Mouse (Mus musculus): ENCODE data around the gene Tomm5.
A peak's percentile ranks its signal among the peaks of the same experiment; 100 is the strongest.
"Not testable (repeated sequence)": the region's sequence is repeated elsewhere in the genome, so short reads cannot be mapped to it uniquely, and the experiment has no call there.

Gene Tomm5

GRCm38 (mm10) chr4:45107601-45108277, at the start of gene Tomm5:
Gene Tomm5, minus strand, starts transcription at chr4:45108114.
- DNase-seq (ENCODE audit: low spot score) = peak; percentile 75

GRCm38 (mm10) chr4:45156433-45156832, 48.5 kb upstream of the Tomm5 start:
- DNase-seq (ENCODE audit: low spot score) = no peak

- no peak for DNase-seq (ENCODE audit: low spot score)
These were observed 35.1 kb upstream of the Tomm5 start for GRCm38 (mm10) chr4:45143005-45143404.

DNA sequence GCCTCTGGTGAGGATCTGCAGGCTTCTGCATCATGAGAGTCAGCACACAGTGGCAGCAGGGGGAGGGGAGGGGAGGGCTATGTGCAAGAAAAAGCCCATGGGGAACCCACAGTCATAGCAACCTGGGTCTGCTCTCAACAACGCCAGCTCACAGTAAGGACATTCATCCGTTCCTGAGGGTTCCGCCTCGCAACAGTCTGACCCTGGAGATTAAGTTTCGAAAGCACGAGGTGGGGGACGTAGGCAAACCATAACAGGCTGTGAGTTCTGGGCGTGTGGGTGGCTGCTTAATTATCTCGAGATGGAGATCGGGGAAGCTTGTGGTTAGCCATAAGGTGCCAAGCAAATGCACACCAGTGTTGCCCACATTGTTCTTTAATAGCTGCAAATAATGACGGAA, 34.5 kb upstream of the Tomm5 start:
- DNase-seq (ENCODE audit: low spot score) = no peak

DNA sequence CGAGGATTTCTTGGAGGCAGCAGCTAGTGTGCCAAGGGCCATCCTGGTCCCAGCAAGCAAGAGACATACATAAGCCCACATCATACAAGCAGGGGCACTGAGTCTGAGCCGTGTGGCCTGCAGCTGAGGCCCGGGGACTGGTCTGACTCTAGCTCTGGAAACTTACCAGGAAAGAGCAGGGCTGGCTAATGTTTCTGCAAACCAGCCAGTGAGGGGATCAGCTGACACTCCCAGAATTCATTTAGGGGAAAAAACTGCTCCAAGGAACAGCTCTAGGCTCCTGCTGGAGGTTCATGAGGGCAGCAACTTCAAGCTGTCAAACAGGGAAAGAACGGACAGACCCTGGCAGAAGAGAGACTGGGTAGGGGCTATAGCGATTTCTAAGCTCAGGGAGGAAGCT, 33.9 kb upstream of the Tomm5 start:
- no peak for DNase-seq (ENCODE audit: low spot score)

DNA sequence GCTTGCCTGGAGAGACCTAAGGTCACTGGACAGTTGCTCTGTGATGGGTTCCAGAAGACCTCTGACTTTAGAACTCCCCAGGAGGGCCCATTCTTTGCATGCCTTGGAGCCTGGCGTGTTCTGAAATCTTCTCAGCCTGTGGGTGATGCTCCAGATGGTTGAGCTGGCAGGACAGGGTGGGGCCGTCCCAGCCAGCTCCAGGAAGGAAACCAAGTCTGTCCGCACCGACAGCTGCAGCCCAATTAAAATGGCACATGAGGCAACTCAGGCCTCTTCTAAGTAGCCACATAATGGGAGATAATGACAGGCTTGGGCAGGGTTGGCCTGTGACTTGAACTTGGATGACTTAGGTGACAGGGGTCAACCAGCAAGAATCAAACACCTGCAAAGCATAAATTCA, 29.7 kb upstream of the Tomm5 start:
- no peak for DNase-seq (ENCODE audit: low spot score)

GRCm38 (mm10) chr4:45134471-45134870, 26.6 kb upstream of the Tomm5 start:
- DNase-seq (ENCODE audit: low spot score) = no peak

DNA sequence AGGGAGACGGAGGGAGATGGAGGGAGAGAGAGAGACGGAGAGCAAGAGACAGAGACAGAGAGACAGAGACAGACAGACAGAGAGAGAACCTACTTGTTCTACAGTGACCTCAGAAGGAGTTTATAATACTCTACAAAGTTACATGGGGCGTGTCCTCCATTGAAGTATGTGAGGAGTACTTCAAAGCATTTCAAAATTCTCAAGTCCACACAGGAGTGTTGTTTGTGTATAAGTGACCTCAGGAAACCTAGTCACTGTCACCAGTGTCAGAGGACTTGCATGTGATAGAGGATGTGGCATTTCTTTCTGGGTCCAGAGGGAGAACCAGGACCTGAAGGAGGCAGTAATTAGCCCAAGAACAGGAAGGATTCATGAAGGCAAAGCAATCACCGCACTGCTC, 23.1 kb upstream of the Tomm5 start:
- no peak for DNase-seq (ENCODE audit: low spot score)

DNA sequence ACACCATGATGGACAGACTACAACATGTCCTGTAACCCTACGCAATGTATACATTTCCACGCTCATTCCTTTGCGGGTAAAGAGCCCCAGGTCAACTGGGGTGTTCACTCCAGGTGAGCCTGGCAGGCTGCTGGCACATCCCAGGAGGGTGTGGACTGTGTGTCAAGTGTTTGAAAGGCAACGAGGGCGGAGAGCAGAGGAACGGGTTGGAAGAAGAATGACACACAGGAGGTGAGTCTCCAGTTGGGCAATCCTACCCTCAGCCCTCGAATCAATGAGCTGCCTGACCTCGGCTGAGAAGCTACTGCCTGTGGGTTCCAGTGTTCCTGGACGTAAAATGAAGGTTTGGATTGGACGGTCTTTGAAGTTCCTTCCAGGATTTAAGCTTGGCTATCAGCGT, 13.4 kb upstream of the Tomm5 start:
- DNase-seq (ENCODE audit: low spot score) = no peak

DNA sequence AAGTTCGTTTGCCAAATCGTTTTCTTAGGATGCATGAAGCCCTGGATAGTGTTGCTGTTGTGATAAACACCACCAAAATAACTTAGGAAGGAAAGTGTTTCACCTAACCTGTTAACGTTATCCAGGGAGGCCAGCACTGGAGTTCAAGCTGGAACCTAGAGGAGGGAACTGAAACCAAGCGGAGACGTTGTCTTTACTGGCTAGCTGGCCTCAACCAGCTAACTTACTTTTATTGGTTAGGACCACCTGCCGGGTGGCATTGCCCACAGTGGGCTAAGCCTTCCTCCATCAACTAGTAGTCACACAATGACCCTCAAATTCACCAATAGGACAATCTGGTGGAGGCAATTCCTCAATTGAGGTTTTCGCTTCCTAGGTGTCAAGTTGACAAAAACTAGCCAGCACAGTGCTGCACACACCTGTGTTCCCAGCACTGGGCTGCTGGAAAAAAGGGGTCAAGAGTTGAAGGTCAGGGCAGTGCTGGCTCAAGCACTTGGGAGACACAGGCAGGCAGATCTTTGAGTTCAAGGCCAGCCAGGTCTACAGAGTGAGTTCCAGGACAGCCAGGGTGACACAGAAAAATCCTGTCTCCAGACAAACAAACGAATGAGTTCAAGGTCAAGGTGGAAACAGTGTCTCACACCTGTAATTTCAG, 669 bp upstream of the Tomm5 start:
- DNase-seq (ENCODE audit: low spot score) = no peak

GRCm38 (mm10) chr4:45107066-45107465, 848 bp downstream of the Tomm5 start:
- no peak for DNase-seq (ENCODE audit: low spot score)

- DNase-seq (ENCODE audit: low spot score) = no peak
These were observed 1.5 kb downstream of the Tomm5 start for GRCm38 (mm10) chr4:45106409-45106808.

DNA sequence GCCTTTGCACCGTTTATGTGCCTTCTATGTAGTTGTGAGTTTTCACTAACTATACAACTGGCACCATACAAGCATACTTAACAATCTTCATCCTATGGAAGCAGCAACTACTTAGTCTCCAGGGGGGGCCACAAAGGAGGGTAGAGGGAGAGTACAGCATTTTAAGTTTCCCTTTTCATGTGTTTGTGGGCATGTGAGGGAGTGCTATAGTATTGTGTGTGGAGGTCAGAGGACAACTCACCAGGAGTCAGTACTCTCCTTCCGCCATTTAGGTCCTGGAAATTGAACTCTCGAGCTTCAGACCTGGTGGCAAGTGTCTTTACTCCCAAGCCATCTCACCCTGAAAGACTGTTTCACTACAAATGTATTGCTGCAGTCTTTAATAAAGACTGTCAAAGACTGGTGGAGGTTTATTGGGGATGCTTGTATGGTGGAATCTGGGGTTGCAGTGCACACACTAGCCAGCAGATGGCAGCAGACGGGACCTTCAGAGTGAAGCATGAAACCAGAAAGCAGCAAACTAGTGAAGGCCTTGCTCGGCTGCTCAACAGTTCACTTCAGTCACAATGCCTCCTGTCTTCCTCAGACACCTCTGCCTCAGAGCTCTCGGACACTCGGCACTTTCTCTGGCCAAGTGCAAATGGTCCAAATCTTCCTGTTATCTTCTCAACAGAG, 10.6 kb downstream of the Tomm5 start:
- DNase-seq (ENCODE audit: low spot score) = peak; percentile 35

GRCm38 (mm10) chr4:45084895-45085290, 23.0 kb downstream of the Tomm5 start:
- DNase-seq (ENCODE audit: low spot score) = no peak

DNA sequence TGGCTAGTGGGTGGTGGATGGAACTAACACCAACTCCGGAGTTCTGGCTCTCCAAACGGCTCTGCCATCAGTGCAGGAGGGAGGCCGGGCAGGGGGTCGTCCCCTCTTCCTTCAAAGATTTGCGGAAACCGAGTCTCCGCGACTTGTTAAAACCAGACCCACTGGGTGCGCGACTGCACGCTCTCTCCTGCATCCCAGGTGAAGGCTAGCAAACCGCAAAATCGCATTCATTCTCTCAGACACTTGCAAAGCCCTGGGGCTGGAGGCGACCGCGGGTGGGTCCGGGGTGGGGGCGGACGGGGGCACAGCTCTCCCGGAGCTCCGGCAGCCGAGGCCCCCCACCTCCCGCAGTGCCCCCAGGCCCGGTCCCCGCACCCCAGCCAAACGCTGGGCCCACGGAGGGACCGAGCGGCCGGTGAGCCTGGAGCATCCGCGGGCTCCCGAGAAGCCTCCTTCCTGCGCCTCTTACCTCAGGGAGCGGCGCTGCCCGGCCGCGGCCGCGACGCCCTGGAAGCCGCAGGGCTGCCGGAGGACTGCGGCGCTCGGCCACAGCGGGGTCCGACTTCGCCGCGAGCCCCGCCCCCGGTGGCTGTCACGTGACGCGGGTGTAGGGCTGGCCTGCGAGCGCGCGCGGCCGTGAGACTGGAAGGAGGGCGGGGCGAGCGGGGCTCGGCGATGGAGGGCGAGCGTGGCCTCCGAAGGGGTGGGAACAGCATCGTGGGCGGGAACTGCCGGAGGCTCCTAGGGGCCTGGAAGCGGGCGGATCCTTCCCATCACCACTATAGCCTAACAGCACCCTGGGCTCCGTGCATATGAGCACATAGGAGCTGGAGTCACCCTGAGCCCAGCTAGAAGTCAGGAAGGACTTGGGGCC, 23.7 kb downstream of the Tomm5 start, which contains the start of gene Fbxo10:
Fbxo10 (minus strand) TSS at position 584 of the 874 bp plus-strand sequence.
- peak; percentile 75 for DNase-seq (ENCODE audit: low spot score)

DNA sequence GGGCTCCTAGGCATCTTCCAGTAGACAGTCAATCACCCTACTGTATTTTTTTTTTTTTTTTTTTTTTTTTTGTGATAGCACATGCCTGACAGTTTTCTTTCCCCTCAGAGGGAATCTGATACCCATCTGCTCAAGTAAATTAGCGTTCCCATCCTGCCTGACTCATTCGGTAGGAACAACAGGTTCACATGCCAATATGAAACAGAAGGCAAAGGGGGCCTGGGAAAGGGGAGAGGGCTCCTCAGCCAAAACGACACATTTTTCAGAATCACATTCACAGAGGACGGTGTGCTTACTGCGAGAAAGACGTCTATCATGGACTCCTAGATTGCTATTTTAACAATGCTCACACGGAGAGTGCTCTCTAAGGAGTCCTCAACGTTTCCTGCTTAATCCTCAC, 24.4 kb downstream of the Tomm5 start:
- no peak for DNase-seq (ENCODE audit: low spot score)

GRCm38 (mm10) chr4:45082951-45083350, 25.0 kb downstream of the Tomm5 start:
- no peak for DNase-seq (ENCODE audit: low spot score)

- not testable (repeated sequence) for DNase-seq (ENCODE audit: low spot score)
These were observed 26.9 kb downstream of the Tomm5 start for GRCm38 (mm10) chr4:45081041-45081440.

DNA sequence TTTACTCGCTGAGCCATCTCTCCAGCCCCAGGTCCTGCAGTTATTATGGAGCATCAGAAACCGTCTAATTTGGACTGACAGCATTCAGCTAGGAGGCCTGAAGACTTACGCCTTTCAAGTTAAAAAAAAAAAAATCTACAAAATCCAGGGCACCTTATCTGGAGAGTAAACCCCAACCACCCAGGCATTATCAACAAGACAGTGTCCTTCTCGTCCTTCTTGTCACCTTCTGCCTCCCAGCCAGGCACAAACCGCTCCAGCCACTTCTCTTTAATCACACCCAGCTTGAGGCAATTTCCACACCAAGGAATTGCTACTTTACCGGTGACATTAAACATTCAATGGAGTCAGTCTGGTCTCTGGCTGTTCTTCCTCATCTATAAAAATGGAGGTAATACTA, 34.4 kb downstream of the Tomm5 start:
- no peak for DNase-seq (ENCODE audit: low spot score)

- DNase-seq (ENCODE audit: low spot score) = no peak
These were observed 35.5 kb downstream of the Tomm5 start for GRCm38 (mm10) chr4:45072261-45072973.

DNA sequence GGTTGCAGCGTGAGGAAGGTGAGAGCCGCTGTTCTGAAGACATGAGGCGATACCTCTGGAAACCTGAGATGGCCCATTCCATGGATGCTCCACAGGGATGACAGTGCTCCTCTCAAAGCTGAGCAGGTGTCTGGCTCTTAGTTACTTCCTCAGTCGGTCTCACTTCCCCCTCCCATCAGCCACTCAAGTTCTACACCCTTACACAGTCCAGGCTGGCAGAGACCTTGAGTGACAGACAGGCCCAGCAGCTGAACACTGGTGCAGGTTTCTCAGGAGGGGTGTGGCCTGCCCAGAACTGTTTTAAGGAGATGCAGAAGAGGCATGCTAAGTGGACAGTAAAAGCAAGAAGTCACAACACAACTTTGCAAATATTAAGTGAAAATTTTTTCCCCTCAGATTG, 40.2 kb downstream of the Tomm5 start:
- no peak for DNase-seq (ENCODE audit: low spot score)

All from ovary, postnatal 10 days (tissue).